Mouse (Mus musculus) CH12.LX (cell line): ENCODE data around the gene Eef1g.

Source experiments
- CTCF ChIP-seq, 2 experiments: IDR thresholded peaks in 1 of 2; conservative IDR thresholded peaks in 1 of 2; 2 replicates each; pipeline ENCODE4 v1.5.1; 2011 to 2012; ENCODE audit warnings: low read depth in 2 of 2, low read length in 2 of 2, improper control_type of control experiment in 1 of 2, inconsistent platforms in 1 of 2, mild to moderate bottlenecking in 1 of 2, moderate library complexity in 1 of 2
- E2F4 ChIP-seq: IDR thresholded peaks from 2 replicates; pipeline ENCODE4 v1.6.1; 2011; ENCODE audit warnings: low read depth, low read length, improper control_type of control experiment; ENCODE audit not compliant: insufficient replicate concordance
- ELF1 ChIP-seq: IDR thresholded peaks from 2 replicates; pipeline ENCODE4 v1.6.1; 2014; ENCODE audit warnings: low read depth, mild to moderate bottlenecking, inconsistent platforms, low read length, improper control_type of control experiment
- EP300 ChIP-seq: IDR thresholded peaks from 2 replicates; pipeline ENCODE4 v1.6.1; 2011; ENCODE audit warnings: low read length, improper control_type of control experiment
- GABPA ChIP-seq: IDR thresholded peaks from 2 replicates; pipeline ENCODE4 v1.6.1; 2012; ENCODE audit warnings: low read depth, low read length, improper control_type of control experiment, inconsistent platforms; ENCODE audit not compliant: insufficient replicate concordance
- JUND ChIP-seq: conservative IDR thresholded peaks from 2 replicates; pipeline ENCODE4 v1.6.1; 2011; ENCODE audit warnings: low read depth, low read length, improper control_type of control experiment
- MAX ChIP-seq: IDR thresholded peaks from 2 replicates; pipeline ENCODE4 v1.6.1; 2011; ENCODE audit warnings: low read length, improper control_type of control experiment
- POLR2AphosphoS2 ChIP-seq: IDR thresholded peaks from 2 replicates; pipeline ENCODE4 v1.6.1; 2011; ENCODE audit warnings: low read depth, low read length, improper control_type of control experiment
- RAD21 ChIP-seq: IDR thresholded peaks from 2 replicates; pipeline ENCODE4 v1.6.1; 2011; ENCODE audit warnings: low read depth, mild to moderate bottlenecking, low read length, improper control_type of control experiment, moderate library complexity
- TBP ChIP-seq: conservative IDR thresholded peaks from 2 replicates; pipeline ENCODE4 v1.6.1; 2011; ENCODE audit warnings: low read depth, low read length, improper control_type of control experiment
- ZC3H11A ChIP-seq: IDR thresholded peaks from 2 replicates; pipeline ENCODE4 v1.6.1; 2012; ENCODE audit warnings: low read depth, mild to moderate bottlenecking, inconsistent platforms, low read length, improper control_type of control experiment
- ZKSCAN1 ChIP-seq: IDR thresholded peaks from 2 replicates; pipeline ENCODE4 v1.6.1; 2012; ENCODE audit warnings: low read depth, inconsistent platforms, low read length, improper control_type of control experiment, borderline replicate concordance

DNA sequence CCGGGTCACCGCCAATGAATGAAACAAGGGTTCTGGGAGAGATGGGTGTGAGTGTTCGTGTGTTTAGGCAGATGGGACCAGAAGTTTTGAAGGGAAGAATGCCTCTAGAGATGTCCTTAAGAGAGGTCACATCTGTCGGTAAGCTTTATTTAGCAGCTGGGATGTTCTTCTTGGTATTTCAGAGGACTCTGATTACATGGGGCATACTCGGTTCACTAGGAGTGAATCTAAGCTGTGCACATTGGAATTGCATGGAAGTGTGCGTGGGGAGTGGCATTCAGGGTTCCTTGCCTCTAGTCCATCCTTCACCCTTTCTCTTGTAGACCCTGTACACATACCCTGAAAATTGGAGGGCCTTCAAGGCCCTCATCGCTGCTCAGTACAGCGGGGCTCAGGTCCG is 1.1 kb downstream of the Eef1g start:
- TF ChIP-seq CTCF (conservative IDR thresholded peaks at IDR 0.05 in 1 of 2, IDR thresholded peaks at IDR 0.05 in 1 of 2; ENCODE audit: low read depth in 2 of 2, low read length in 2 of 2) (no peak), ELF1 (no peak), GABPA (no peak), MAX (no peak), POLR2AphosphoS2 (no peak), ZKSCAN1 (no peak), E2F4 (no peak), JUND (no peak), TBP (no peak), ZC3H11A (no peak), RAD21 (no peak), EP300 (no peak)
